In the genomic region with DNA sequence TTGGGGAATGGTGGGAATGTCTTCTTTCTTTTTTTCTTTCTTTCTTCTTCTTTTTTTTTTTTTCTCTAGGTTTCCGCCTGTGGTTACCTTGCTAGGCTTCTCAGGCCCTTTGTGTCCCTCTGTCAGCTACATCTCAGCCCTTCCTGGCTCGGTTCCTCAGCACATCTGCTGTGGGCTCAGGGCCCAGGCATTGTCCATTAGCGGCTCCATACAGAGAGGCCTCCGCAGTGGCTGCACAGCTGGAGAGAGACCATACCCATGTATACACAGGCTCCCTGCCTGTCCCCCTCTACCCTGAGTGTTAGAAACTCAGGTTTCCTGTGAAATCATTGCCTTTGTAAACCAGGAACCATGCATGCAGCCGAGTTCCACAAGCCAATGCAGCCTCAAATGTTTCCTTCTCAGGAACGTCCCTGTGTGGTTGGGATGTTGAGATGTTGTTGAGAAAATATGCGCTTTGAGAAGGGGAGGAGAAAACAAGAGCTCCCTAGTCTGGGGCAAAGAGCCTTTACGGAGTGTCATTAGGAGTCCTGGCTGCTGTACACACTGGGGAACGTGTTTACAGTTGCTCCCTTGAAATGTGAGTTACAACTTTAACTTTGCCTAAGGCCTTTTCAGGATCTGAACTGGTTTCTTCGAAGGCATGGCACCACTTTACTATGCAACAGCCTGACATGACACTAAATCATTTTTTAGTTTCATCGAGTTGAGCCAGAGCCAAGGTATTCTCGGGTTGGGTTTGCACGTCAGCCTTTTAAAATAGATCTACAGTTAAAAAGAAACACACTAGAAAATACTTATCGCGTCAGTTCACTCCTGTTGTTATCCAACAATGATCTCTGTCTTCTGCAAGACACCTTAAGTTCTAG, we compare ENCODE assay signal across 10 mouse cellular contexts. TPM values are rescaled to one million over a fixed set of nuclear protein-coding genes. Genes with fewer than 3 reads are reported as not detected.
DNase-seq lines count a peak whose midpoint lies in the region; ATAC-seq lines count a peak whose summit lies in the region.
"Had no signal": no experiment of that assay in that cellular context is flagged by ENCODE, and none has a peak within 500 bp of the region (broad histone marks: within the 10 kb centered on the region; RNA-seq: fewer than 3 reads in every experiment).

No protein-coding gene starts in this region.

- no peak overlapping the region for H3K4me3 ChIP-seq in forebrain, embryonic 15.5 days
- H3K4me3 ChIP-seq in forebrain, embryonic 13.5 days = no peak overlapping the region
- H3K4me3 ChIP-seq in midbrain, embryonic 11.5 days (ENCODE audit: low read depth, low read length) = no peak overlapping the region
- H3K4me3 ChIP-seq: hindbrain, embryonic 15.5 days; megakaryocyte, embryonic 14.5 days had no signal

- 60% methylated on average over 15 of the region's 15 CpGs for WGBS in forebrain, embryonic 15.5 days
- WGBS in forebrain, embryonic 13.5 days = 67% methylated on average over 15 of the region's 15 CpGs
- 71% methylated on average over 15 of the region's 15 CpGs for WGBS in midbrain, embryonic 11.5 days

- H3K36me3 ChIP-seq in forebrain, embryonic 15.5 days = no peaks in the 10 kb centered on the region
- H3K36me3 ChIP-seq in forebrain, embryonic 13.5 days (ENCODE audit: poor library complexity, severe bottlenecking) = no peaks in the 10 kb centered on the region
- no peaks in the 10 kb centered on the region for H3K36me3 ChIP-seq in midbrain, embryonic 11.5 days (ENCODE audit: control insufficient read depth, insufficient read depth, low read length)
- H3K36me3 ChIP-seq: hindbrain, embryonic 15.5 days had no signal

- H3K9me3 ChIP-seq in forebrain, embryonic 15.5 days = no peaks in the 10 kb centered on the region
- H3K9me3 ChIP-seq in forebrain, embryonic 13.5 days (replicated peaks) = no peaks in the 10 kb centered on the region
- no peaks in the 10 kb centered on the region for H3K9me3 ChIP-seq in midbrain, embryonic 11.5 days (ENCODE audit: control insufficient read depth, low read length)
- H3K9me3 ChIP-seq: hindbrain, embryonic 15.5 days; megakaryocyte, embryonic 14.5 days had no signal

- H3K4me1 ChIP-seq in forebrain, embryonic 15.5 days = 0 out of 2 replicates have a peak, but pooled peaks cover 4% of the 10 kb centered on the region
- peaks cover 12% of the 10 kb centered on the region; the same call in 1 of the 2 replicates for H3K4me1 ChIP-seq in forebrain, embryonic 13.5 days
- peaks cover 6% of the 10 kb centered on the region; the same call in 1 of the 2 replicates for H3K4me1 ChIP-seq in midbrain, embryonic 11.5 days (ENCODE audit: control insufficient read depth, insufficient read depth, low read length)

- no peaks in the 10 kb centered on the region for H3K27me3 ChIP-seq in forebrain, embryonic 15.5 days
- no peaks in the 10 kb centered on the region for H3K27me3 ChIP-seq in forebrain, embryonic 13.5 days
- H3K27me3 ChIP-seq in midbrain, embryonic 11.5 days (ENCODE audit: control insufficient read depth, insufficient read depth, low read length) = no peaks in the 10 kb centered on the region
- H3K27me3 ChIP-seq: hindbrain, embryonic 15.5 days had no signal

- no peak overlapping the region for H3K27ac ChIP-seq in forebrain, embryonic 15.5 days (replicated peaks)
- H3K27ac ChIP-seq in forebrain, embryonic 13.5 days = no peak overlapping the region
- no peak overlapping the region for H3K27ac ChIP-seq in midbrain, embryonic 11.5 days (ENCODE audit: low read depth, low read length)
- H3K27ac ChIP-seq: hindbrain, embryonic 15.5 days had no signal

- ATAC-seq in forebrain, embryonic 15.5 days (replicated peaks) = 0 out of 2 replicates have a peak, but pooled peaks have one; percentile 55
- ATAC-seq in forebrain, embryonic 13.5 days = no peak
- ATAC-seq in midbrain, embryonic 11.5 days (ENCODE audit: low FRiP score) = no peak

- H3K4me2 ChIP-seq in forebrain, embryonic 15.5 days (replicated peaks) = no peak overlapping the region
- no peak overlapping the region for H3K4me2 ChIP-seq in forebrain, embryonic 13.5 days
- no peak overlapping the region for H3K4me2 ChIP-seq in midbrain, embryonic 11.5 days
- H3K4me2 ChIP-seq: hindbrain, embryonic 15.5 days had no signal

- DNase-seq in kidney, postnatal 10 days = peak; percentile 62
- DNase-seq in kidney, postnatal 25 days = no peak
- peak; percentile 46 to 72 for DNase-seq in gastrocnemius, postnatal 4 days (ENCODE audit: low spot score in 2 of 2)
- peak; percentile 25 for DNase-seq in lung, postnatal 14 days
- DNase-seq in midbrain, embryonic 11.5 days (ENCODE audit: low spot score, missing footprints) = no peak
- DNase-seq in thymus, postnatal 4 days = no peak

- H3K9ac ChIP-seq in forebrain, embryonic 15.5 days (replicated peaks) = no peak overlapping the region
- H3K9ac ChIP-seq in forebrain, embryonic 13.5 days = no peak overlapping the region
- no peak overlapping the region for H3K9ac ChIP-seq in midbrain, embryonic 11.5 days (ENCODE audit: low read length)
- H3K9ac ChIP-seq: hindbrain, embryonic 15.5 days had no signal

RNA-seq across cellular contexts. Expression of gene Aldh1a3, which starts 15.4 kb away (rescaled TPM):
- polyA plus RNA-seq in forebrain, embryonic 15.5 days (2015; fragmentation: Nextera tagmentation; extraction: Ambion mirVana) = 6.6 and 6.7 TPM in 2 replicates
- polyA plus RNA-seq in forebrain, embryonic 13.5 days (2015; fragmentation: Nextera tagmentation; extraction: Ambion mirVana) = 3.4 and 4.6 TPM in 2 replicates
- total RNA-seq in gastrocnemius, postnatal 4 days (2021) = 10 to 100 TPM; 14.4 to 18.2 TPM
- polyA plus RNA-seq in midbrain, embryonic 11.5 days (2014; fragmentation: Nextera tagmentation; extraction: Ambion mirVana) = 0.41 and 0.72 TPM in 2 replicates

RNA-seq across cellular contexts. Expression of gene Lrrk1, which starts 54.6 kb away (rescaled TPM):
- 2.2 and 2.6 TPM in 2 replicates for polyA plus RNA-seq in forebrain, embryonic 15.5 days (2015; fragmentation: Nextera tagmentation; extraction: Ambion mirVana)
- polyA plus RNA-seq in forebrain, embryonic 13.5 days (2015; fragmentation: Nextera tagmentation; extraction: Ambion mirVana) = 2.0 and 2.1 TPM in 2 replicates
- 10 to 100 TPM; 13.7 to 14.4 TPM for total RNA-seq in gastrocnemius, postnatal 4 days (2021)
- 2.5 and 2.9 TPM in 2 replicates for polyA plus RNA-seq in midbrain, embryonic 11.5 days (2014; fragmentation: Nextera tagmentation; extraction: Ambion mirVana)

Comparison
In these comparisons a context has a peak if more than half of its experiments do, and no peak if none do; other contexts are left out.
1. DNase-seq: peak in kidney, postnatal 10 days (single experiment), gastrocnemius, postnatal 4 days (2 of 2) and lung, postnatal 14 days (single experiment); none in kidney, postnatal 25 days (0 of 2), midbrain, embryonic 11.5 days (single experiment) and thymus, postnatal 4 days (single experiment).